Mouse (Mus musculus): ENCODE data around the gene Dgcr8. TPM values are rescaled to one million over a fixed set of nuclear protein-coding genes. Genes with fewer than 3 reads are reported as not detected.
A peak's percentile ranks its signal among the peaks of the same experiment; 100 is the strongest.

The Dgcr8 gene
- polyA plus RNA-seq, 1 experiment from 2014 or later = 36.3 TPM

DNA sequence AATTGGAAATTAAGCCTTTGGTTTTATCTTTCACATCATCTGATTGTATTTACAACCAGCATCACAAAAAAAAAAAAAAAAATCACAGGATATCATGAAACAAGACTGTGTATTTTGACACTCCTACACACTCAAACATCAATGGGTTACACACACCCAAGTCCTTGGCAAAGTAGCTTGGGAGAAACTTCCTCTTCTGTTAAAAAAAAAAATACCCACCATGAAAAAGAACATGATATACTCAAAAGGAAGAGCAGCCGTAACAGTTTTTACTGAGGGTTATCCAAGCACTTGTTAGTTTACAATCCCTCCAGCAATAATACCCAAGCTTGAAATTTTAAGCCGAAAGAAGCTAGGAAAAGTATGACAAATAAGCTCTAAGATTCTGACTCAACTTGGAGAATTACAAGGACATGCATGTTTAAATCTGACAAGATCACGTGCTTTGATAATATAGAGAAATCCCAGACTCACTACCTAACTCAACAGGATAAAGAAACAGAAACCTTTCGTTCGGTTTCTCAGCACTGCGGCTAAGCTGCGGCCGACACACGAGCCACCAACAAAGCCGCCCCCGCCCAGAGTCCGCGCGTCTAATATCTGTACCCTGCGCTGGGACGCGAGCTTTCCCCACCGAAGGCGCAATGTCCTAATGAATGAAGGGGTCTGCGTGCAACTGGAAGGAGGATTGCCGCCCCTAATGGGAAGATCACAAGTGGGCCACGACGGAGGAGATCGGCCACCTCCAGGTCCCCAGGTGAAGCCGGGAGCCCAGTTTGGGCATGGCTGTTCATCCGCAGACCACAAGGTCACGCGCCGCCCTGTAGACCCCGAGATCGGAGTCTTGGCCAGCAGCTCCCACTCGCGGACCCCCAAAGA lies 41.3 kb downstream of the Dgcr8 start:
- under 1% methylated on average over 29 of the region's 33 CpGs for WGBS
- H3K27me3 ChIP-seq (ENCODE audit: control insufficient read depth, insufficient read depth, low read length) = no peaks in the 10 kb centered on the region
- peaks cover 9% of the 10 kb centered on the region for H3K4me1 ChIP-seq (replicated peaks; ENCODE audit: control insufficient read depth, insufficient read depth, low read length)

GRCm38 (mm10) chr16:18241581-18241980 lies 47.5 kb downstream of the Dgcr8 start:
- Histone ChIP-seq H3K27me3 (ENCODE audit: control insufficient read depth, insufficient read depth, low read length) (no peaks in the 10 kb centered on the region), H3K4me1 (replicated peaks; ENCODE audit: control insufficient read depth, insufficient read depth, low read length) (no peaks in the 10 kb centered on the region; the same call in 1 of the 2 replicates), H3K9me3 (ENCODE audit: control insufficient read depth, low read length) (no peaks in the 10 kb centered on the region), H3K27ac (ENCODE audit: low read depth, low read length) (no peak overlapping the region), H3K36me3 (ENCODE audit: control insufficient read depth, insufficient read depth, low read length) (peaks cover 17% of the 10 kb centered on the region; the same call in 1 of the 2 replicates), H3K4me3 (ENCODE audit: low read depth, low read length) (no peak overlapping the region), H3K9ac (ENCODE audit: low read depth, low read length) (no peak overlapping the region), H3K4me2 (replicated peaks; ENCODE audit: low read depth, low read length) (no peak overlapping the region)
- ATAC-seq (ENCODE audit: low FRiP score) (no peak), DNase-seq (ENCODE audit: low spot score) (no peak)
- 92% methylated on average over 10 of the region's 10 CpGs for WGBS

More for the DNA sequence above, 41.3 kb downstream of the Dgcr8 start:
- peaks cover 12% of the 10 kb centered on the region; the same call in 1 of the 2 replicates for H3K36me3 ChIP-seq (ENCODE audit: control insufficient read depth, insufficient read depth, low read length)
- H3K4me2 ChIP-seq (replicated peaks; ENCODE audit: low read depth, low read length) = peak overlapping the region; percentile 37
- H3K4me3 ChIP-seq (ENCODE audit: low read depth, low read length) = peak overlapping the region; percentile 94
- H3K27ac ChIP-seq (ENCODE audit: low read depth, low read length) = peak overlapping the region; percentile 89
- no peaks in the 10 kb centered on the region for H3K9me3 ChIP-seq (ENCODE audit: control insufficient read depth, low read length)
- DNase-seq (ENCODE audit: low spot score) (no peak), ATAC-seq (ENCODE audit: low FRiP score) (peak; percentile 2)
- peak overlapping the region; percentile 95 for H3K9ac ChIP-seq (ENCODE audit: low read depth, low read length)

DNA sequence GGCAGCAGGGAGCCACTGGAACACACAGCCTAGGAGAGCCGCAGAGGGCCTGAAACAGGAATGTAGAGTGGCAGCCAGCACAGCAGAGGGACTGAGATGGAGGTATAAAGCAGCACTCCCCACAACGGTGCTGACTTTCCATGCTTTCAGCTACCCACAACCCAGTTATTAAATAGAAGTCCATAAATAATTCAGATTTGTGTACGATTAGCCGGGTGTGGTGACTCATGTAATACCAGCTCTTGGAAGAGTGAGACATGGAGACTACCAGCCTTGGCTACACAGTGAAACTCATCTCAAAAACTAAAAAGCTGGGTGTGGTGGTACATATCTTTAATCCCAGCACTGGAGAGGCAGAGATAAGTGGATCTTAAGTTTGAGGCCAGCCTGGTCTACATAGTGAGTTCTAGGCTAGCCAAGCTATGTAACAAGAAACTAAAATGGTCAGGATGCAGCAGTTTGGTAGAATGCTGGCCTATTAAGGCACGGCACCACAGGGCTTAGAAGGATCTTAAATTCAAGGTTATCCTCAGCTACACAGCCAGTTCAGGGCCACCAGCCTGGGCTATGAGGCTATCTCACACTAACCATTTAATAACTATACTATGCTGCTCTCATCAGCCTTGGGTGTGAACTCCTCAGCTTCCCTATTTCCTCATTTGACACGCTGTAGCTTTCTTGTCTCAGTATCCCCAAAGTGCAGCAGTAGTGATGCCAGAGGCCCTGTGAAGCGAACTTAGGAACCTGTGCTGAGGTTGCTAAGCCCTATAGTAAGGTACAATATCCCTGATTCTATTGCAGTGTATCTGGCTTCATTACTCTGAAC lies 52.2 kb downstream of the Dgcr8 start:
- no peak overlapping the region for H3K27ac ChIP-seq (ENCODE audit: low read depth, low read length)
- H3K36me3 ChIP-seq (ENCODE audit: control insufficient read depth, insufficient read depth, low read length) = 0 out of 2 replicates have a peak, but pooled peaks cover 7% of the 10 kb centered on the region
- no peak overlapping the region for H3K4me2 ChIP-seq (replicated peaks; ENCODE audit: low read depth, low read length)
- 75% methylated on average over 7 of the region's 7 CpGs for WGBS
- H3K9ac ChIP-seq (ENCODE audit: low read depth, low read length) = no peak overlapping the region
- no peak for ATAC-seq (ENCODE audit: low FRiP score)
- peaks cover 4% of the 10 kb centered on the region for H3K4me1 ChIP-seq (replicated peaks; ENCODE audit: control insufficient read depth, insufficient read depth, low read length)
- no peaks in the 10 kb centered on the region for H3K9me3 ChIP-seq (ENCODE audit: control insufficient read depth, low read length)
- no peak overlapping the region for H3K4me3 ChIP-seq (ENCODE audit: low read depth, low read length)
- no peak for DNase-seq (ENCODE audit: low spot score)
- H3K27me3 ChIP-seq (ENCODE audit: control insufficient read depth, insufficient read depth, low read length) = no peaks in the 10 kb centered on the region

DNA sequence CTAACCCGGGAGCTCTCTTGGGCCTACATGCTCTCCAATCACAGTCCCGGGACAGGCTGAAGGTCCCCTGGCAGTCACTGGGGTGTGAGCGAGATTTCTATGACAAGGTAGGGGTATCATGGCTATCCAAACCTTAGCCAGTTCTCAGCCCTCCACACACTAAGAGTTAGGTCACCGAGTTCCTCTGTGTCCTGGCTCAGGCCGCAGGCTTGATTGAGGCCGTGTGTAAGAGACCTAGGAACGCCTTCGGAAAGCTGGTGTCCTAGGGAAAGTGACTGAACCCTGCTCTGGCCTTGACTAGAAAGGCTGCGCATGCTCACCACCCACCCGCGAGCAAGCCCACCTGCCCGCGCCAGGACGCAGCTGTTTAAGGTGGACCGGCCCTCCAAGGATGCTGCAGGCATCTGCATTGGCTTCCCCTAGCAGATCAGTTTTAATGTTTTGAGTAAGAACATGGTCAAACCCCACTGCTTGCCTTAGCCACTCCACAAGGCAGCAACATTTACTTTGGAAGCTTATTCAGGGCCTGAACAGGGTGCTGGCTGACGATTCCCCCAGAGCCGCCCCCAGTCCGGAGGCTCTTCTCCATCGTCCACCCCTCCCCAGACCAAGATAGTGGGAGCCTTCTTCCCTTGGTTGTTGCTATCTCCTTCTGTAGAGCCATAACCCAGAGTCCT lies 53.5 kb downstream of the Dgcr8 start:
- Histone ChIP-seq H3K4me2 (replicated peaks; ENCODE audit: low read depth, low read length) (peak overlapping the region; percentile 87), H3K27ac (ENCODE audit: low read depth, low read length) (peak overlapping the region; percentile 86), H3K9me3 (ENCODE audit: control insufficient read depth, low read length) (no peaks in the 10 kb centered on the region), H3K9ac (ENCODE audit: low read depth, low read length) (peak overlapping the region; percentile 89), H3K4me1 (replicated peaks; ENCODE audit: control insufficient read depth, insufficient read depth, low read length) (peaks cover 4% of the 10 kb centered on the region), H3K4me3 (ENCODE audit: low read depth, low read length) (peak overlapping the region; percentile 92), H3K36me3 (ENCODE audit: control insufficient read depth, insufficient read depth, low read length) (0 out of 2 replicates have a peak, but pooled peaks cover 3% of the 10 kb centered on the region), H3K27me3 (ENCODE audit: control insufficient read depth, insufficient read depth, low read length) (no peaks in the 10 kb centered on the region)
- WGBS = 4% methylated on average over 19 of the region's 19 CpGs
- DNase-seq (ENCODE audit: low spot score) (peak; percentile 73), ATAC-seq (ENCODE audit: low FRiP score) (peak; percentile 78)

GRCm38 (mm10) chr16:18234671-18235388 lies 54.2 kb downstream of the Dgcr8 start, which contains the start of gene Zdhhc8:
Gene Zdhhc8, minus strand, starts transcription at chr16:18235136.
- DNase-seq (ENCODE audit: low spot score) (peak; percentile 75), ATAC-seq (ENCODE audit: low FRiP score) (peak; percentile 77)
- under 1% methylated on average over 40 of the region's 79 CpGs for WGBS
- Histone ChIP-seq H3K36me3 (ENCODE audit: control insufficient read depth, insufficient read depth, low read length) (0 out of 2 replicates have a peak, but pooled peaks cover 3% of the 10 kb centered on the region), H3K4me2 (replicated peaks; ENCODE audit: low read depth, low read length) (peak within 1 kb of the TSS; percentile 87), H3K4me1 (replicated peaks; ENCODE audit: control insufficient read depth, insufficient read depth, low read length) (peaks cover 4% of the 10 kb centered on the region), H3K9ac (ENCODE audit: low read depth, low read length) (peak within 1 kb of the TSS; percentile 89), H3K27ac (ENCODE audit: low read depth, low read length) (peak within 1 kb of the TSS; percentile 86), H3K9me3 (ENCODE audit: control insufficient read depth, low read length) (no peaks in the 10 kb centered on the region), H3K27me3 (ENCODE audit: control insufficient read depth, insufficient read depth, low read length) (no peaks in the 10 kb centered on the region), H3K4me3 (ENCODE audit: low read depth, low read length) (peak within 1 kb of the TSS; percentile 92)

- ATAC-seq (ENCODE audit: low FRiP score) = peak; percentile 22
Observed at GRCm38 (mm10) chr16:18233919-18234670, 55.0 kb downstream of the Dgcr8 start.

DNA sequence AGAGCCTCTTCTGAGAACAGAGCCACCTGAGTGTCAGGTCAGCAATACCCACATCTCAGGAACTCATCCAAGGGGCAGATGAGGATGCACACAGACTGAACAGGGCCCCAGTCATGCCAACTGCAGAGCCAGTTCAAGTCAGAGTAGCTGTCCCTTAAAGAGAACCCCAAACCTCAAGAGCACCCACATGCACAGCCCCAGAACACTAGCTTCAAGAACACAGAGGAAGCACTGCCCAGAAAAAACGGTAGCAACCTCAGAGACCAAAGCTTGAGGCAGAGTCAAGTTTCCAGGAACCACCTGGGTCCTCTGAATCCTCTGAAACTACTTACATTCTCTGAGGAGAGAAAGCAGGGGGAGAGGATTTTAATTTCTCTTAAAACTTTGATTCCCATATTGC lies 55.6 kb downstream of the Dgcr8 start:
- Histone ChIP-seq H3K27ac (ENCODE audit: low read depth, low read length) (no peak overlapping the region), H3K9me3 (ENCODE audit: control insufficient read depth, low read length) (no peaks in the 10 kb centered on the region), H3K4me3 (ENCODE audit: low read depth, low read length) (peak overlapping the region; percentile 92; the same call in 1 of the 2 replicates), H3K27me3 (ENCODE audit: control insufficient read depth, insufficient read depth, low read length) (no peaks in the 10 kb centered on the region), H3K4me1 (replicated peaks; ENCODE audit: control insufficient read depth, insufficient read depth, low read length) (peaks cover 4% of the 10 kb centered on the region), H3K4me2 (replicated peaks; ENCODE audit: low read depth, low read length) (0 out of 2 replicates have a peak overlapping the region, but pooled peaks have one; percentile 5), H3K9ac (ENCODE audit: low read depth, low read length) (no peak overlapping the region; the same call in 1 of the 2 replicates), H3K36me3 (ENCODE audit: control insufficient read depth, insufficient read depth, low read length) (no peaks in the 10 kb centered on the region)
- ATAC-seq (ENCODE audit: low FRiP score) (no peak), DNase-seq (ENCODE audit: low spot score) (no peak)
- WGBS = 50% methylated on average over 1 of the region's 1 CpGs

More at GRCm38 (mm10) chr16:18233919-18234670, 55.0 kb downstream of the Dgcr8 start:
- H3K27ac ChIP-seq (ENCODE audit: low read depth, low read length) = no peak overlapping the region
- peak overlapping the region; percentile 87 for H3K4me2 ChIP-seq (replicated peaks; ENCODE audit: low read depth, low read length)
- no peaks in the 10 kb centered on the region for H3K27me3 ChIP-seq (ENCODE audit: control insufficient read depth, insufficient read depth, low read length)
- H3K9ac ChIP-seq (ENCODE audit: low read depth, low read length) = peak overlapping the region; percentile 89
- H3K4me3 ChIP-seq (ENCODE audit: low read depth, low read length) = peak overlapping the region; percentile 92
- WGBS = 22% methylated on average over 13 of the region's 13 CpGs
- H3K9me3 ChIP-seq (ENCODE audit: control insufficient read depth, low read length) = no peaks in the 10 kb centered on the region
- H3K4me1 ChIP-seq (replicated peaks; ENCODE audit: control insufficient read depth, insufficient read depth, low read length) = peaks cover 4% of the 10 kb centered on the region
- H3K36me3 ChIP-seq (ENCODE audit: control insufficient read depth, insufficient read depth, low read length) = 0 out of 2 replicates have a peak, but pooled peaks cover under 1% of the 10 kb centered on the region
- DNase-seq (ENCODE audit: low spot score) = no peak
